Mouse (Mus musculus) mouse trophoblast stem cell (cell line): ENCODE measurements around the gene Tet1.
"Not testable (repeated sequence)": the region's sequence is repeated elsewhere in the genome, so short reads cannot be mapped to it uniquely, and the experiment has no call there.

Source experiments
- in situ Hi-C, 2 experiments: fragments of 300-500 bp; cut with MseI, MboI; formaldehyde crosslinking; loops; 2 replicates in 1 of 2; 3 replicates in 1 of 2; pipeline ENCODE4 v1.15.1; 2025

The Tet1 gene

DNA sequence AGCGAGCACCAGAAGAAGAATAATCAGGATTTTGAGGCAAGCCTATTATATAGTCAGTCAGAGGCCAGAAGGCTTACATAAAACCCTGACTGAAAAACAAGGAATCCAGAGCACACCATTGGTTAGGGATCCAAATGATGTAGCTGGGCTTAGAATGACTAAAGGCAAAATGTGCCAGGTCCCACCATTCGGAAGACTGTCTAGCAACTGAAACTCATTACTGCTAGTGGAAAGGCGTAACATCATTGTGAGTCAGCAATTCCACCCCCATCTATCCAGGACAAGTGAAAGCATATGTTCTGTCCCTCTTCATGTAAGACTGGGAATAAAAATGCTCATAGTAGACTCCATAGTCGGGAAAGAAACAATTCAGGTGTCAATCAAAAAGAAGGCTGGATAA is 57.8 kb downstream of the Tet1 start:
- in situ Hi-C loops: no loop called here

DNA sequence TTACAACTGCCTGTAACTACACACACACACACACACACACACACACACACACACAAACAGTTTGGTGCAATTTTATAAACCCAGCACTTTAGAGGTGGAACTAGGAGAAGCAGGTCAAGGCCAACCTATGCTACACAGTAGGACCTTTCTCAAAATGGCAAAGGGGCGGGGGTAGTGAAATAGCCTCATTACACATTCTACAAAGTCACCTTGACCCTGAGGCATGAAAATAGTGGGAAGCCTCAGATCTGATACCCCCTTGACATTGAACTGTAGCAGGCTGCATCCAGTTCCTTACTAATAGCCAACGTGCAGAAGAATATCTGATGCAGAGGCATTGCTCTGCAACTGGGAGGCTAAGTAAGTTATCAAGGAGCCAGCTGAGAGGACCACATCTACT is 60.0 kb downstream of the Tet1 start:
- in situ Hi-C loops: no loop called here

- in situ Hi-C loops: no loop called here
These were observed 61.6 kb downstream of the Tet1 start for GRCm38 (mm10) chr10:62847069-62847626.

GRCm38 (mm10) chr10:62843787-62844491 is 64.9 kb downstream of the Tet1 start:
- in situ Hi-C loops: no loop called here

- in situ Hi-C loops: no loop called here
These were observed 66.8 kb downstream of the Tet1 start for GRCm38 (mm10) chr10:62841901-62842447.

DNA sequence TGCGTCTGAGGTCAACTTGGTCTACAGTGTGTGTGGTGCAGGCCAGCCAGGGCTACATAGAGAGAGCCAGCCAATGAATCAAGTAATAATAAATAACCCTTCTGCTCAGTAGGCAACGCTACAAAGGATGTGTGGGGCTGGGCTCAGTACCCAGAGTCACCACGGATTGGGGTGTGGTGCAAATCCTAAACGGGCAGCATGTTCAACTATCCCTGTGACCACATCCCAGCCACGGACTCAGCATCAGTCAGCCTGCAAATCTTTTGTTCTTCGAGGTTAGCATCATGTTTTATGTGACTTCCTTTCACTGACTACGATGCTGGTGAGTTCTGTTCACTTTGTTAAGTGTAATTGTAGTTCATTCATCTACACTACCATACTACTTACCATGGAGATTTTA is 68.1 kb downstream of the Tet1 start:
- in situ Hi-C loops: no loop called here

GRCm38 (mm10) chr10:62837987-62838386 is 70.8 kb downstream of the Tet1 start:
- in situ Hi-C loops: no loop called here

GRCm38 (mm10) chr10:62832783-62833182 is 76.0 kb downstream of the Tet1 start:
- in situ Hi-C loops: no loop called here

DNA sequence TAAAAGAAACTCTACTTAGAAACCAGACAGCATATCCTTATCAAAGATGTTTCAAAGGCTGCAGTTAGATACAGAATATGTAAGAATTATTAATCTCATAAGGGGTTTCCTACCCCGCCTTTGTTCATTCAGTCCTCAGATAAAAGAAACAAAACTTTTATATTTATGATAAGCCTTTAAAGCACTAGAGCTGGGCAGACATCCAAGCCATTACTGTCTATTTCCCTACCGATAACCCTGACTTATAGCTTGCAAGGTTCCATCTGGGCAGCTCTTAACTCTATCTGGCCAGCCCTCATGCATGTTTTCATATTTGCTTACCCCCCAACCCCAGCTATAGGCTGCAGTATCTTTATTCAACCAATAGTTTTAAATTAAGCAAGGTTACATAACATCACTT is 77.2 kb downstream of the Tet1 start:
- in situ Hi-C loops: no loop called here

GRCm38 (mm10) chr10:62824474-62824873 is 84.3 kb downstream of the Tet1 start:
- in situ Hi-C loops: no loop called here

DNA sequence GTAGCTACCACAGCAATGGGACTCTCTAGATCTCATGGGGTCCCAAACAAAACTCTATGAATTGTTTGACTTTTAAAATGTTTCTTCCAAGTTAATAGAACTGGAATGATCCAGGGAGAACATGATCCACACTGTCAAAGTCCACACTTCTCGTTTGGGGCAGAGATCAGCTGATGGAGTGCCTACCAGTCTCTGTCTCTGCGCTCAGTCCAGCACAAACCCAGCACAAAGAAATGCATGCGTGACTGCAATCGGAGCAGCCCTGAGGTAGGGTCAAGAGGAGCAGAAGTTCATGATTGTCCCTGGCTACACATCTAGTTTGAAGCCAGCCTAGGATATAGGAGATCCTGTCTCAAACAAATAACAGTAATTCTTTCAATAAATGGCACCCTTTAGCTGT is 85.4 kb downstream of the Tet1 start:
- in situ Hi-C loops: no loop called here

GRCm38 (mm10) chr10:62810010-62810409 is 98.8 kb downstream of the Tet1 start:
- in situ Hi-C loops: no loop called here

DNA sequence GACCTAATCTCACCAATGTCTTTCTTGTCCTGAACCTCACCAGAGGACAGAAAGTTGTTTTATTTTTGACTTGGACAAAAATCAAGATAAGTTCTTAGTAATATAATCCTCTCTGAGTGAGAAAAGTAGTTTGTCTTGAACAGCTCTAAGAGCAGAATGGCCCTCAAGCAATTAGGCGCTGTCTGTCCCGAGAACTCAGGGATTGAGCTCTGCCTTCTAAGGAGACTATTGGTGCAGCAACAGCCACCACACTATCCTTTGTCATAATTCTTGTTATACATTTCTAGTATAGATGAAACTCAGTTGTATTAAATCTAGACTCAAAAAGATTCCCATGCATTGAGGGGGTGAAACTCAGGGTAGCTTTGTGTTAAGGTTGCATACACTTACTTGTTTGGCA is 100.0 kb downstream of the Tet1 start:
- in situ Hi-C loops: no loop called here

DNA sequence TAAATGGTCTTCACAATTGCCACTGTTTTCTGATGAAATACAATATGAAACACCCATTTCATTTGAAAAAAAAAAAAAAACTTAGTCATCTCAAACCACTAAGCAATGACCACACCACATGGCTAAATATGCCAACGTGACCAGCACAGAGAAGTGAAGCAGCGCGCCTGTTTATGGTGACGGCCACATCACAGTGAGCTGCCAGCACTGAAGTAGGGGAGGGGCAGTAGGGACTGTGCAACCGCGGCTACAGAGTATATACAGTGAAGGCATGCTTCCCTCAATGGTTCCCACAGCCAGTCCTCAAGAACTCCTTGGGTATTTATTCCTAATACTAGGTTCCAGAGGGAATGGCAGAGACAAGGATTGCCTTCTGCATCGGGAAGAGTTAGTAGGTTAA is 100.5 kb downstream of the Tet1 start:
- in situ Hi-C loops: no loop called here

GRCm38 (mm10) chr10:62804106-62804505 is 104.7 kb downstream of the Tet1 start:
- in situ Hi-C loops: no loop called here

DNA sequence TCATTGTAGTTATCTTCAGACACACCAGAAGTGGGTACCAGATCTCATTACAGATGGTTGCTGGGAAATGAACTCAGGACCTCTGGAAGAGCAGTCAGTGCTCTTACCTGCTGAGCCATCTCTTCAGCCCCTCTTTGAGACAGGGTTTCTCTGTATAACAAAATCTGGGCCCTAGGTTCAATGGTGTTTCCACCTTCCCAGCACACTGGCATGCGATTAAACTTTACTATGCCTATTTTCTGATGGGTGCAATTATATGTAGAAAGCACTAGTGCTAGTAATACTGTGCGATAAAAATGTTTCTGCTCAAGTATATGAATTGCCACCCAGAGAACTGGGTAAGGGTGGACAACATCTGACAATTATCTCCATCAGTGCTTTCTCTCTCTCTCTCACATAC is 105.5 kb downstream of the Tet1 start:
- in situ Hi-C loops: no loop called here

DNA sequence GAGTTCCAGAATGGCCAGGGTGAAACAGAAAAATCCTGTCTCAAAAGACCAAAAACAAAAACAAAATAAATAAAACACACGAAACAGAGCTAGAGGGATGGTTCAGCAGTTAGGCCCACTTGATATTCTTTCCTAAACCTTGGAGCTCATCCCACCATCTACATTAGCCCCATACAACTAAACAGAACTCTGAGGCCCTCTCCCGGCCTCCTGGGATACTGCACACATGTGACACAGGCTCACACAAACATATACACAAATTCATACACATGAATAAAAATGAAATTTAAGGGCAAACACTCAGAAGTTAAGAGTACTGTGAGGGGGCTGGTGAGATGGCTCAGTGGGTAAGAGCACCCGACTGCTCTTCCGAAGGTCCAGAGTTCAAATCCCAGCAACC is 114.6 kb downstream of the Tet1 start:
- in situ Hi-C loops: no loop called here

DNA sequence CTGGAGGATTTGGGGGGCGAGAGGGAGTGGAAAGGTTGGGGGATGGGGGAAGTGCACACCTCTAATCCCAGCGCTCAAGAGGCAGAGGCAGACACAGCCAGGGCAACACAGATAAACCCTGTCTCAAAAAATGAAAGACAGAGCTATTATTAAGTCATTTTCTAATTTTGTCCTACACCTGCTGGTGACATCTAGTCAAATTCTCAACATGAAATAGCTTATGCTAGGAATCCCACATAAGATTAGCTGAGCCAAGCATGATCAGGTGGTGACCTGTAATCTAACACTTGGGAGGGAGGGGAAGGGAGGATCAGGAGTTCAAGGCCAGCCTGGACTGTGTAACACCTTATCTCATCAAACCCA is 115.7 kb downstream of the Tet1 start:
- in situ Hi-C loops: no loop called here

- in situ Hi-C loops: no loop called here
These were observed 116.4 kb downstream of the Tet1 start, which contains the start of gene Ccar1 for GRCm38 (mm10) chr10:62792177-62793090. TSS of gene Ccar1 (minus strand) at chr10:62792286.

DNA sequence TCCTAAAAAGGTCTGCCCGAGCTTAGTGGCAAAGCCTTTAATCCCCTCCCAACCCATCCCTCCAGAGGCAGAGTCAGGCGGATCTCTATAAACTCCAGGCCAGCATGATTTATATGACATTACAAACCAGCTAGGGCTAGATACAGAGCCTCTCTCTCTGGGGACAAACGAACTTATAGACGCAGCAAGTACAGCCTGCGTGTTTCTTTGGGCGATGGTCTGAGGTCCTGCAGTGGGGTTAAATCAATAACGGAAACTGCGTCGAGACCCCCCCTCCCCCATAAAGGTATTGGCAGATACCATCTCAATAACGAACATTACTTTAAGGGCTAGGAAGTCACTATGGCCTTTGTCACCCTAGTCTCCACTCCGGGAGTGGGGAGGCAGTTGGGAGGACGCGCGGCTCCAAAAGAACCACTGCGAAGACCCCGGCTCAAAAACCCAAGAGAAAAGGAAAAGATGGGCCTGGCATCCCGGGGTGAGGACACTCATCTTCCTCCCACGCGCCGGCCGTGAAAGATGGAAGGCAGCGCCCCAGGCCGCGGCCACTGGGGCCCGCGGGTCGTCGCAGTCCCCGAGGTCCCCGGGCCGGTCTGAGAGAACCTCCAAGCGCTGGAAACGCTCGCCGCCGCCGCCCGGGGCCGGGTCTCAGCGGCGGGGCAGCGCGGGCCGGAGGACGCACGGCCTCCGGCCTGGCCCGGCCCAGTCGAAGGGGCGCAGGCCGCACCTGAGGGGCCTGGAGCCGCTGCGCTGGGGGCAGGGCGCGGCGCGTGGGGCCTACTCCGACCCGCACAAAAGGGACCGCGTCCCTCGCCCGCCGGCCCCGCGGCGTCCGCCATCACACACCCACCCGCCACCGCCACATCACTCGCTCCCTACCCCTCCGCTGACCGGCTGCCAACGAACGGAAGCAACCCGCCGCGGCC is 117.3 kb downstream of the Tet1 start:
- in situ Hi-C loops: no loop called here

DNA sequence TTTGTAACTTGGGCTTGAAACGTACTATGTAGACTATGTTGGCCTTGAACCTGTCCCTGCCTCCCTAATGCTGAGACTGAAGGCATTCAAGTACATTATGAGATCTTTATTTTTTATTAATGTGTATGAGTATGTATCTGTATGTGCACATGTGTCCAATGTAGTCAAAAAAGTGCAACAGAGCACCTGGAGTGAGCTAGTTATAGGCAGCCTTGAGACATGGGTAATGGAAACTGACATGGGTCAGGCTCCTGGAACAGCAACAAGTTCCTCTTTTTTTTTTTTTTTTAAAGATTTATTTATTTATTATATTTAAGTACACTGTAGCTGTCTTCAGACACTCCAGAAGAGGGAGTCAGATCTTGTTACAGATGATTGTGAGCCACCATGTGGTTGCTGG is 127.0 kb downstream of the Tet1 start:
- in situ Hi-C loops: not testable (repeated sequence)
